Mouse (Mus musculus): ENCODE measurements around the gene Itgb2. TPM values are rescaled to one million over a fixed set of nuclear protein-coding genes. Genes with fewer than 3 reads are reported as not detected.
A peak's percentile ranks its signal among the peaks of the same experiment; 100 is the strongest.

The Itgb2 gene
- polyA plus RNA-seq, 1 experiment from 2014 or later: 17.1 TPM

DNA sequence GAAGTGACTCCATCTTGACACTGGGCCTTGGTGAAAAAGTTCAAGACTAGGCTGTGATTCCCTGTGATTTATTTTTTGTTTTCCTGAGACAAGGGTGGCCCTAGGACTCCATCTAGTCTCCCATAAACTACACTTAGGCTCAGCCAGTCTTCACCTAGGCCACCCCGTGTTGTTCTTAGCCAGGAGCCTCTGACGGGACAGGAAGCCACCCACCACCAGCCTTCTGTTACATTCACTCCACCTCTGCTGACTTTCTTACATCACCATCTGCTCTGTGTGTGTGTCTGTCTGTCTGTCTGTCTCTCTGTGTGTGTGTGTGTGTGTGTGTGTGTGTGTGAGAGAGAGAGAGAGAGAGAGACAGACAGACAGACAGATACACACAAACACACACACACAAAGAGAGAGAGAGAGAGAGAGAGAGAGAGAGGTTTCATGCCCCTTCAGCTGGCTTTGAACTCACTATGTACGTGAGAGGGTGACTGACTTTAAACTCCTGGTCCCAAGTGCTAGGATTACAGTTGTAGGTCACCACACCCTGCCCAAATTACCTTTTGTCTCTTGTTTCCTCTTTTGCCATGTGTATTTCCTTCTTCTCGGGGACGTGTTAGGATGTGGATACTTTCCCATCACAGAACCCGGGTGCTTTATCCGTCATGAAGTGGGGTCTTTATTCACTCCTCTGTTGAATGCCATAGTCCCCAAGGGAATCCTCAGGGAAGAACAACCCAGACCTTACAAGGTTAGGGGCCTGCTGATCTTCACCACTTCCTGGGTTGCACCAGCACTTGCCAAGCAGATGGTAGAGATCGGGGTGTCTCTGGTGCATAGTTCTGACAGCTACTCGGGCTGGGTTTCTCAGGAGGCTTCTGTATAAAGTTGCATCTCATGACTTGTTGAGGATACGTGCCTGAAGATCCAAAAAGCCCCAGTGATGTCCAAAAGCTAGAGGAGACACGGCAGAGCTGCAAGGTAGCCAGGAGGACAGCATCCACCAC lies 7.5 kb downstream of the Itgb2 start:
- Histone ChIP-seq H3K27me3 (no peaks in the 10 kb centered on the region), H3K27ac (replicated peaks) (peak overlapping the region; percentile 45; the same call in 1 of the 2 replicates), H3K4me1 (replicated peaks) (0 out of 2 replicates have a peak, but pooled peaks cover 11% of the 10 kb centered on the region), H3K9ac (no peak overlapping the region), H3K9me3 (replicated peaks) (no peaks in the 10 kb centered on the region), H3K36me3 (replicated peaks) (no peaks in the 10 kb centered on the region), H3K4me2 (no peak overlapping the region; the same call in 1 of the 2 replicates), H3K4me3 (replicated peaks) (no peak overlapping the region)
- 51% methylated on average over 11 of the region's 11 CpGs for WGBS (ENCODE audit: insufficient replicate concordance)
- ATAC-seq (ENCODE audit: insufficient read depth): no peak

DNA sequence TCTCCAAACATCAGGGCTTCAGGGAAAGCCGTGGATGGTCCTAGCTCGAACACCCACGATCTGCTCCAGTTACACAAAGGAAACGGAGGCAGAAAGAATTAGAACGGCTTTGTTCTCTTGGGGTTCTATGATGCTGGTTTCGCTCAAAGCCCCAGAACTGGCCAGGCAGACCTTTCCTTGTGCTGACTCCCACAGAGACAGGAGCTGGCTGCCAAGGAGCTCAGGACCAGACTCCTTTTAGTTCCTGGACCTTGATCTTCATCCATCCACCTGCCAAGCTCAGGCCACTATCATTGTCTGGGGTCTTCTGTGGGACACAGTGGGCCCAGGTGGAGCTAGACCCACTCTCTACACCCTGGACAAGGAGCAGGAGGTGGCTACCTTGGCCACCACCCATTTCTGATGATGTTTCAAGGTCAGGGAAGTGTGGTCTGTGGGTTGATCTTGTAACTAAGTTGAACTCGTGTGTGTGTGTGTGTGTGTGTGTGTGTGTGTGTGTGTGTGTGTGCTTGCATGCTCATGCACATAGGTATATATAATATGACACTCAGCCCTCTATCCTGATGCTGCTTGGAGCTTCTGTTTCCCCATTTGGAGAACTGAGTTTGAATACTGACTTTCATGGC lies 9.4 kb downstream of the Itgb2 start:
- Histone ChIP-seq H3K4me1 (replicated peaks) (0 out of 2 replicates have a peak, but pooled peaks cover 8% of the 10 kb centered on the region), H3K27ac (replicated peaks) (no peak overlapping the region), H3K36me3 (replicated peaks) (no peaks in the 10 kb centered on the region), H3K27me3 (no peaks in the 10 kb centered on the region), H3K4me2 (no peak overlapping the region), H3K9ac (no peak overlapping the region), H3K4me3 (replicated peaks) (no peak overlapping the region), H3K9me3 (replicated peaks) (no peaks in the 10 kb centered on the region)
- ATAC-seq (ENCODE audit: insufficient read depth): no peak
- 68% methylated on average over 7 of the region's 7 CpGs for whole genome bisulfite sequencing (ENCODE audit: insufficient replicate concordance)

DNA sequence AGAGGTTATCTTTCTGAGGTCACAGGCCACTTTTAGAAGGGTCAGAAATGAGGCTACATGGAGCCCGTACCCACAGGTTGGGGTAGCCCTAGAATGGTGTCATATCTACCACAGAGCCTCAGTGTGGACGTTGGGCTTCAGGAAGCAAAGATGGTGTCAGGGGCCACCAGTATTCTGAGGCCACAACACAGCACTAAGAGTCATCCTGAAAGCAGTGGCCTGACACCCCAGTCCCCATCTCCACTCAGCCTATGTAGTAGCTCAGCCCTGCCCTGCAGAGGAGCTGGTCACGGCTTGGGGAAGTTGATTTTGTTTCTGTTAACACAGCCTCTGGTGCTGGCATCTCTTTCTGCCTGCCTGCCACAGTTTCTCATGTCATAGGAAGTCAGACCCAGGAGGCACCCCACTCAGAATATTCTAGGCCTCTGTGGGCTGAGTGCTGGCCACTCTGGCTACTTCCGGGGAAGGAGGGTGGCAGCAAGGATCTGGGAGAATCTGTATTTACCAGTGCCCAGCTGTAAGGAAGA lies 10.6 kb downstream of the Itgb2 start:
- H3K4me3 ChIP-seq (replicated peaks): no peak overlapping the region
- no peaks in the 10 kb centered on the region for H3K36me3 ChIP-seq (replicated peaks)
- no peak overlapping the region for H3K9ac ChIP-seq
- no peak overlapping the region for H3K4me2 ChIP-seq
- no peak overlapping the region for H3K27ac ChIP-seq (replicated peaks)
- no peak for ATAC-seq (ENCODE audit: insufficient read depth)
- H3K9me3 ChIP-seq (replicated peaks): no peaks in the 10 kb centered on the region
- no peaks in the 10 kb centered on the region for H3K27me3 ChIP-seq
- 0 out of 2 replicates have a peak, but pooled peaks cover 8% of the 10 kb centered on the region for H3K4me1 ChIP-seq (replicated peaks)
- WGBS (ENCODE audit: insufficient replicate concordance): 34% methylated on average over 4 of the region's 4 CpGs

DNA sequence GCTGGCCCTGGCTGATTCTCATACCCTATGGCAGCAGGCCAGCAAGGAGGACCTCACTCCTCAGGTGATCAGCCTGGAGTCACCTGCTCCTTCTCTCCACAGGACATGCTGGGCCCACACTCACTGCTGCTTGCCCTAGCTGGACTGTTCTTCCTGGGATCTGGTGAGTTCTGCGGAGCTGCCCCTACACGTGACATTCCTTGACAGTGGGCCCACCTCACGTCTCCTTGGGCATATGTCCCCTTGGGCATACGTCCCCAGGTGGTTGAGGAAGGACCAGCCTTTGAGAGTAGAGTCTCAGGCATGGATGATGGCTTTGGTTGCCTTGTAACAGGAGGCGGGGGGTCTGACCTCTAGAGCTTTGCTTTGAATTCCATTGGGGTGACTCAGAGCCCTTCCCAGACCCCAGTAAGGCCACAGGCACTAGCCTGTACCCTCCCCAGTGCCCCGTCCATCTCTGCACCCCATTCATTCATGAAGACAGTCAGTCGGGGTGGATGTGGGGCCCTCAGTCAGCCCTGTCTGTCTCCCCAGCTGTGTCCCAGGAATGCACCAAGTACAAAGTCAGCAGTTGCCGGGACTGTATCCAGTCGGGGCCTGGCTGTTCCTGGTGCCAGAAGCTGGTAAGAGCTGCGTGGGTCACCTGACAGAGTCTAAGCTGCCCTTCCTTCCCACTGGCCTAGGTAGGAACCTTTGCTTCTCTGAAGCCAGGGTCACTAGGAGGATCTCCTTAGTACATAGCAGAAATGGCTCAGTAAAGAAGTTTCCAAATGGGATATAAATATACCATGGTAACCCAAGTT lies 12.0 kb downstream of the Itgb2 start:
- Histone ChIP-seq H3K27ac (replicated peaks) (no peak overlapping the region), H3K4me1 (replicated peaks) (0 out of 2 replicates have a peak, but pooled peaks cover 8% of the 10 kb centered on the region), H3K27me3 (no peaks in the 10 kb centered on the region), H3K4me3 (replicated peaks) (no peak overlapping the region), H3K9me3 (replicated peaks) (no peaks in the 10 kb centered on the region), H3K4me2 (no peak overlapping the region), H3K36me3 (replicated peaks) (no peaks in the 10 kb centered on the region), H3K9ac (no peak overlapping the region)
- WGBS (ENCODE audit: insufficient replicate concordance): 66% methylated on average over 10 of the region's 10 CpGs
- no peak for ATAC-seq (ENCODE audit: insufficient read depth)

DNA sequence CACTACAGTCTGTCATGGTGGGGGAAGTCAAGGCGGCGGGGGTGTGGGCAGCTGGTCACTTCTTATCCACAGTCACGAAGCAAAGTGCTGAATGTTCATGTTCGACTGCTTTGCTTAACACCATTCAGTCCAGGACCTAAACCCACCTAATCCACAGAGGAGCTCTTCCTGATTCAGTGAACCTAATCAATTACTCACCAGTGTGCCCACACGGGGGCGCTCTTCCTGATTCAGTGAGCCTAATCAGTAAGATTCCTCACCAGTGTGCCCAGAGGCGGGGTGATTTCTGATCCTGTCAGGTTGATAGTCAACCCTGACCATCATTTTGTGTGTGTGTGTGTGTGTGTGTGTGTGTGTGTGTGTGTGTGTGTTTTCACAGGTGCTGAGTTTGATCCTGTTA lies 13.2 kb downstream of the Itgb2 start:
- H3K27me3 ChIP-seq: no peaks in the 10 kb centered on the region
- no peak overlapping the region for H3K27ac ChIP-seq (replicated peaks)
- ATAC-seq (ENCODE audit: insufficient read depth): no peak
- H3K9ac ChIP-seq: no peak overlapping the region
- H3K4me2 ChIP-seq: no peak overlapping the region
- no peaks in the 10 kb centered on the region for H3K36me3 ChIP-seq (replicated peaks)
- 0 out of 2 replicates have a peak, but pooled peaks cover 6% of the 10 kb centered on the region for H3K4me1 ChIP-seq (replicated peaks)
- no peaks in the 10 kb centered on the region for H3K9me3 ChIP-seq (replicated peaks)
- no peak overlapping the region for H3K4me3 ChIP-seq (replicated peaks)
- 27% methylated on average over 7 of the region's 7 CpGs for WGBS (ENCODE audit: insufficient replicate concordance)

DNA sequence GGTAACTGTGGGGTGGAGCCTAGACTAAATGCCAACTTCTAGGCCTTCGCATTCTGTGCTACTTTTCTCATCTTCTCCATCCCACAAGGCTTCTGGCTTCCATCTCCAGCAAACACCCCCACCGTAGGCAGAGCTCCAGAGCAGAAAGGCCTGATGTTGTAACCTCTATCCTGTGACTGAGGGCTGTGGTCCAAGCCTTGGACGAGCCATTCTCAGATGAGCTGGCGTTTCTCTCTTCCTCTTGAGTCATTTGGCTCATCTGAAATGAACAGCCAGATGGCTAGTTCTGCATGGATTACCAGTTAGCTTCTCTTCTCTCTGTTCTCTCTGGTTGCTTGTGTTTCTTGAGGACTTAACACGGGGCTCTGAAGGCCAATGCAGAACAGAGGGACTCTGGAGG lies 14.9 kb downstream of the Itgb2 start:
- H3K27me3 ChIP-seq: no peaks in the 10 kb centered on the region
- WGBS (ENCODE audit: insufficient replicate concordance): 53% methylated on average over 5 of the region's 5 CpGs
- no peak for ATAC-seq (ENCODE audit: insufficient read depth)
- no peak overlapping the region for H3K27ac ChIP-seq (replicated peaks)
- H3K9ac ChIP-seq: no peak overlapping the region
- H3K4me1 ChIP-seq (replicated peaks): 0 out of 2 replicates have a peak, but pooled peaks cover 3% of the 10 kb centered on the region
- H3K4me2 ChIP-seq: no peak overlapping the region
- H3K4me3 ChIP-seq (replicated peaks): no peak overlapping the region
- H3K36me3 ChIP-seq (replicated peaks): no peaks in the 10 kb centered on the region
- H3K9me3 ChIP-seq (replicated peaks): no peaks in the 10 kb centered on the region

DNA sequence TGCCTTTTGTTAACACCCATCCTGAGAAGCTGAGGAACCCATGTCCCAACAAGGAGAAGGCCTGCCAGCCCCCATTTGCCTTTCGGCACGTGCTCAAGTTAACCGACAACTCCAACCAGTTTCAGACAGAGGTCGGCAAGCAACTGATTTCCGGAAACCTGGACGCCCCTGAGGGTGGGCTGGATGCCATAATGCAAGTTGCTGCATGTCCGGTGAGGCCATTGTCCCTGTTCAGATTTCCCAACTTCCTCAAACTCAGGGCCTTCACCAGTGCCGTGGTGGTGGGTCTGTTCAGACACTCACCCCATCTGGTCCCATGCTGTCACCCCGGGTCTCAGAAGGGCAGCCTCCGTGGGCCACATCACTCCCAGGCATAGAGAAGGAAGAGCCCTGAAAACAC lies 18.5 kb downstream of the Itgb2 start:
- Histone ChIP-seq H3K4me2 (no peak overlapping the region), H3K27me3 (no peaks in the 10 kb centered on the region), H3K36me3 (replicated peaks) (no peaks in the 10 kb centered on the region), H3K9ac (no peak overlapping the region), H3K4me3 (replicated peaks) (no peak overlapping the region), H3K9me3 (replicated peaks) (no peaks in the 10 kb centered on the region), H3K4me1 (replicated peaks) (0 out of 2 replicates have a peak, but pooled peaks cover 6% of the 10 kb centered on the region), H3K27ac (replicated peaks) (no peak overlapping the region)
- WGBS (ENCODE audit: insufficient replicate concordance): 66% methylated on average over 10 of the region's 10 CpGs
- ATAC-seq (ENCODE audit: insufficient read depth): no peak

DNA sequence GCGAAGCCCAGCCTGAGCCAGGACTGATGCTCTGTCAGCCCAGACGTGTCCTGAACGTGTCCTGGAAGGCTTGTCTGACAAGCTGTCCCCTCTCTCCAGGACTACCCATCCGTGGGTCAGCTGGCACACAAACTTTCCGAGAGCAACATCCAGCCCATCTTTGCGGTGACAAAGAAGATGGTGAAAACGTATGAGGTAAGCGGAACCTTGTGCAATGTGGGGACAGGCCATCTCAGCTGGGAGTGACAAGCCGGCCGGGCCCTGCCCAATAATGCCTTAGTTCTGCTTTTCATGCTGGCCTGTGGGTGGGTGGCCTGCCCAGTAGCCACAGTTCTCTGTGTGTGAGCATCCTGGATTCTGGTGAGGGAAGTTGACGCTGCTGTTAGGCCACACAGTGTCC lies 20.8 kb downstream of the Itgb2 start:
- no peak overlapping the region for H3K4me2 ChIP-seq
- peak overlapping the region; percentile 53; the same call in 1 of the 2 replicates for H3K27ac ChIP-seq (replicated peaks)
- WGBS (ENCODE audit: insufficient replicate concordance): 63% methylated on average over 11 of the region's 11 CpGs
- 0 out of 2 replicates have a peak, but pooled peaks cover 6% of the 10 kb centered on the region for H3K4me1 ChIP-seq (replicated peaks)
- H3K9me3 ChIP-seq (replicated peaks): no peaks in the 10 kb centered on the region
- no peaks in the 10 kb centered on the region for H3K27me3 ChIP-seq
- no peaks in the 10 kb centered on the region for H3K36me3 ChIP-seq (replicated peaks)
- ATAC-seq (ENCODE audit: insufficient read depth): peak; percentile 28; the same call in 1 of the 2 replicates
- H3K9ac ChIP-seq: no peak overlapping the region
- no peak overlapping the region for H3K4me3 ChIP-seq (replicated peaks)

DNA sequence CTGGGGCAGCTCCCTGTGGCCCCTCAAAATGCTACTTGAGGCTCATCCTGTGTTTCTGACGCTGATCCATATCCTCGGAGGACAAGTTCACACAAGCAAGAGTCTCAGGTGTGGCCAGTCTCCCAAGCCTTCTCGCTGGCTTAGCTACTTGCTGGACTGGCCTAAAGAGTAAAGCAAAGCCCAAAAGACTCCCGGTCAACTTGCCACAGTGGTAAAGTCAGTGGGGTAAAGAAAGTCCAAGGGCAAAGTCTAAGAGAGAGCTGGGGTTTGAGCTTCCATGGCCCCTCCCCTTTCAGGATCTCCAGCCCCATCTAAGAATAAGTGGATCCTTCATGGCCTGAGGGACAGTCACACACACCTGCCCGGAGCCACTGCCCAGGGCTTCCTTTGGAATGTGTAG lies 22.1 kb downstream of the Itgb2 start:
- Histone ChIP-seq H3K9me3 (replicated peaks) (no peaks in the 10 kb centered on the region), H3K27me3 (no peaks in the 10 kb centered on the region), H3K27ac (replicated peaks) (no peak overlapping the region), H3K4me2 (no peak overlapping the region), H3K4me1 (replicated peaks) (0 out of 2 replicates have a peak, but pooled peaks cover 6% of the 10 kb centered on the region), H3K36me3 (replicated peaks) (no peaks in the 10 kb centered on the region), H3K4me3 (replicated peaks) (no peak overlapping the region), H3K9ac (no peak overlapping the region)
- ATAC-seq (ENCODE audit: insufficient read depth): no peak
- WGBS (ENCODE audit: insufficient replicate concordance): 73% methylated on average over 5 of the region's 5 CpGs

DNA sequence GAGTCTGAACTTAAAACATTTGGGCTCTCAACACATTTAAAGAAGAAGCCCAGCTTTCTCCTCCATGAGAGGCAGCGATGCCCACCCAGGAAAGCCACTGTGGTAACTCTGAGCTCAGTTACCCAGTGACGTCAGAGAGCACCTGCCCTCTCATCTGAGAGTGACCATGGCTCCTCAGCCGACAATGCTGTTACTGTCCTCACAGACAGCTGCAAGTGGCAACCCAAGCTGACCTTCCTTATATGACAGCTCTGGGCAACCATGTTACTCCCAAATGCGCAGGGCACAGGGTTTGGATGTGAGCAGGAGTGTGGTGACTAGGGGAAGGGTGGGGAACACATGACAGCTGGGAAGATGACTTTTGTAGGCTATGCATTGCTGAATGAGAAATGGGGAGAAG lies 23.2 kb downstream of the Itgb2 start:
- Histone ChIP-seq H3K9me3 (replicated peaks) (no peaks in the 10 kb centered on the region), H3K27me3 (no peaks in the 10 kb centered on the region), H3K27ac (replicated peaks) (no peak overlapping the region), H3K4me1 (replicated peaks) (0 out of 2 replicates have a peak, but pooled peaks cover 6% of the 10 kb centered on the region), H3K36me3 (replicated peaks) (no peaks in the 10 kb centered on the region), H3K9ac (no peak overlapping the region), H3K4me2 (no peak overlapping the region), H3K4me3 (replicated peaks) (no peak overlapping the region)
- 68% methylated on average over 4 of the region's 4 CpGs for WGBS (ENCODE audit: insufficient replicate concordance)
- ATAC-seq (ENCODE audit: insufficient read depth): no peak

Measured in liver, embryonic 15.5 days (tissue).